Mouse (Mus musculus): ENCODE results near the gene E2f1. TPM values are rescaled to one million over a fixed set of nuclear protein-coding genes. Genes with fewer than 3 reads are reported as not detected.

Gene E2f1
- polyA plus RNA-seq, 1 experiment from 2014 or later: 8.8 TPM

- 90% methylated on average over 5 of the region's 5 CpGs for WGBS
- no peaks in the 10 kb centered on the region for H3K9me3 ChIP-seq (ENCODE audit: control insufficient read depth, low read length)
- peaks cover 53% of the 10 kb centered on the region for H3K36me3 ChIP-seq (ENCODE audit: control insufficient read depth, insufficient read depth, low read length)
- no peak overlapping the region for H3K27ac ChIP-seq (replicated peaks; ENCODE audit: low read depth, low read length)
- ATAC-seq (ENCODE audit: low read depth) (no peak), DNase-seq (ENCODE audit: low spot score) (no peak)
- H3K4me1 ChIP-seq (ENCODE audit: control insufficient read depth, insufficient read depth, low read length): no peaks in the 10 kb centered on the region
- H3K9ac ChIP-seq (ENCODE audit: low read depth, low read length): no peak overlapping the region
- no peak overlapping the region for H3K4me3 ChIP-seq (ENCODE audit: low read depth, low read length)
- no peaks in the 10 kb centered on the region for H3K27me3 ChIP-seq (replicated peaks; ENCODE audit: control insufficient read depth, insufficient read depth, low read length)
- H3K4me2 ChIP-seq (ENCODE audit: low read depth, low read length): no peak overlapping the region
Measured at GRCm38 (mm10) chr2:154517424-154517823, 52.3 kb downstream of the E2f1 start.

- no peaks in the 10 kb centered on the region for H3K9me3 ChIP-seq (ENCODE audit: control insufficient read depth, low read length)
- DNase-seq (ENCODE audit: low spot score) (no peak), ATAC-seq (ENCODE audit: low read depth) (no peak)
- H3K9ac ChIP-seq (ENCODE audit: low read depth, low read length): no peak overlapping the region
- no peak overlapping the region for H3K4me2 ChIP-seq (ENCODE audit: low read depth, low read length)
- no peak overlapping the region for H3K4me3 ChIP-seq (ENCODE audit: low read depth, low read length)
- 81% methylated on average over 3 of the region's 3 CpGs for WGBS
- peaks cover 53% of the 10 kb centered on the region for H3K36me3 ChIP-seq (ENCODE audit: control insufficient read depth, insufficient read depth, low read length)
- no peaks in the 10 kb centered on the region for H3K4me1 ChIP-seq (ENCODE audit: control insufficient read depth, insufficient read depth, low read length)
- H3K27me3 ChIP-seq (replicated peaks; ENCODE audit: control insufficient read depth, insufficient read depth, low read length): no peaks in the 10 kb centered on the region
- H3K27ac ChIP-seq (replicated peaks; ENCODE audit: low read depth, low read length): no peak overlapping the region
Measured at GRCm38 (mm10) chr2:154516944-154517343, 52.7 kb downstream of the E2f1 start.

- Histone ChIP-seq H3K9ac (ENCODE audit: low read depth, low read length) (no peak overlapping the region), H3K9me3 (ENCODE audit: control insufficient read depth, low read length) (no peaks in the 10 kb centered on the region), H3K4me1 (ENCODE audit: control insufficient read depth, insufficient read depth, low read length) (no peaks in the 10 kb centered on the region), H3K4me2 (ENCODE audit: low read depth, low read length) (no peak overlapping the region), H3K27me3 (replicated peaks; ENCODE audit: control insufficient read depth, insufficient read depth, low read length) (no peaks in the 10 kb centered on the region), H3K27ac (replicated peaks; ENCODE audit: low read depth, low read length) (no peak overlapping the region), H3K4me3 (ENCODE audit: low read depth, low read length) (no peak overlapping the region), H3K36me3 (ENCODE audit: control insufficient read depth, insufficient read depth, low read length) (peaks cover 63% of the 10 kb centered on the region)
- ATAC-seq (ENCODE audit: low read depth): no peak
- WGBS: 93% methylated on average over 3 of the region's 3 CpGs
- DNase-seq (ENCODE audit: low spot score): no peak
Measured at GRCm38 (mm10) chr2:154510141-154510540, 59.6 kb downstream of the E2f1 start.

Other genes starting within 250 kb of the E2f1 start
- 16.4 and 24.1 TPM in 2 replicates for gene Cdk5rap1, start 196.9 kb downstream of the E2f1 start, polyA plus RNA-seq (2014; fragmentation: Nextera tagmentation; extraction: Ambion mirVana)
- 8.6 and 10.4 TPM in 2 replicates for gene Snta1, start 161.8 kb downstream of the E2f1 start, polyA plus RNA-seq (2014; fragmentation: Nextera tagmentation; extraction: Ambion mirVana)
- gene Cbfa2t2, start 133.4 kb downstream of the E2f1 start, polyA plus RNA-seq (2014; fragmentation: Nextera tagmentation; extraction: Ambion mirVana): 31.3 and 31.5 TPM in 2 replicates
- 0.63 and 0.78 TPM in 2 replicates for gene 1700003F12Rik, start 22.8 kb downstream of the E2f1 start, polyA plus RNA-seq (2014; fragmentation: Nextera tagmentation; extraction: Ambion mirVana)
- gene Actl10, start 18.1 kb downstream of the E2f1 start, polyA plus RNA-seq (2014; fragmentation: Nextera tagmentation; extraction: Ambion mirVana): not detected in 2 replicates
- gene Necab3, start 11.0 kb downstream of the E2f1 start, polyA plus RNA-seq (2014; fragmentation: Nextera tagmentation; extraction: Ambion mirVana): 2.4 and 3.9 TPM in 2 replicates
- gene Pxmp4, start 33.8 kb upstream of the E2f1 start, polyA plus RNA-seq (2014; fragmentation: Nextera tagmentation; extraction: Ambion mirVana): 24.1 and 26.9 TPM in 2 replicates
- 1.2 TPM in 2 replicates for gene Zfp341, start 43.4 kb upstream of the E2f1 start, polyA plus RNA-seq (2014; fragmentation: Nextera tagmentation; extraction: Ambion mirVana)
- gene 4930519P11Rik, start 43.5 kb upstream of the E2f1 start, polyA plus RNA-seq (2014; fragmentation: Nextera tagmentation; extraction: Ambion mirVana): 0.77 TPM in 1 of 2 replicates, not detected in the other
- gene Chmp4b, start 81.8 kb upstream of the E2f1 start, polyA plus RNA-seq (2014; fragmentation: Nextera tagmentation; extraction: Ambion mirVana): 21.2 and 21.9 TPM in 2 replicates
- not detected in 2 replicates for gene Gm14214, start 200.1 kb upstream of the E2f1 start, polyA plus RNA-seq (2014; fragmentation: Nextera tagmentation; extraction: Ambion mirVana)
- gene Raly, start 221.2 kb upstream of the E2f1 start, polyA plus RNA-seq (2014; fragmentation: Nextera tagmentation; extraction: Ambion mirVana): 54.5 and 72.8 TPM in 2 replicates
- gene a, start 221.5 kb upstream of the E2f1 start, polyA plus RNA-seq (2014; fragmentation: Nextera tagmentation; extraction: Ambion mirVana): 5.3 and 6.0 TPM in 2 replicates

Data from embryonic facial prominence, embryonic 14.5 days (tissue).